Mouse (Mus musculus) Patski (cell line): Measurements from ENCODE around the gene Commd6. TPM values are rescaled to one million over a fixed set of nuclear protein-coding genes. Genes with fewer than 3 reads are reported as not detected.

Experiments used
- ATAC-seq: fragments of 100-300 bp; one replicate; pipeline ENCODE4 v1.8.0; 2021
- CTCF ChIA-PET: fragments of 350-600 bp; sonication (Branson Sonifier 250); formaldehyde crosslinking; loops from one replicate; lab custom pipeline; 2022; ENCODE audit warnings: inconsistent platforms; lab: Charles Lee
- POLR2A ChIA-PET: fragments of 350-600 bp; sonication (Branson Sonifier 250); formaldehyde crosslinking; loops from one replicate; lab custom pipeline; 2022; ENCODE audit warnings: antibody characterized with exemption, inconsistent platforms; lab: Charles Lee
- DNase-seq: peaks from one replicate; pipeline ENCODE4 v3.0.0-alpha.2; 2011; ENCODE audit warnings: low read depth, low spot score
- H3K27me3 ChIP-seq: fragments of 371-371 bp; one replicate; pipeline ENCODE4 v1.5.1; 2021
- CTCF ChIP-seq: fragments of 100-300 bp; IDR thresholded peaks from one replicate; pipeline ENCODE4 v1.5.1; 2021
- in situ Hi-C: fragments of 300-500 bp; cut with MboI; formaldehyde crosslinking; loops from 3 replicates; pipeline ENCODE4 v1.11.1; 2018; ENCODE audit warnings: low pct_unique_long_range_greater_than_20kb, mixed read lengths
- polyA plus RNA-seq: library from polyadenylated mRNA; unstranded; gene quantifications from one replicate; pipeline ENCODE4 v1.2.3, GENCODE M21; 2021

Gene Commd6
- polyA plus RNA-seq, 1 experiment from 2014 or later, result 60.6 TPM

DNA sequence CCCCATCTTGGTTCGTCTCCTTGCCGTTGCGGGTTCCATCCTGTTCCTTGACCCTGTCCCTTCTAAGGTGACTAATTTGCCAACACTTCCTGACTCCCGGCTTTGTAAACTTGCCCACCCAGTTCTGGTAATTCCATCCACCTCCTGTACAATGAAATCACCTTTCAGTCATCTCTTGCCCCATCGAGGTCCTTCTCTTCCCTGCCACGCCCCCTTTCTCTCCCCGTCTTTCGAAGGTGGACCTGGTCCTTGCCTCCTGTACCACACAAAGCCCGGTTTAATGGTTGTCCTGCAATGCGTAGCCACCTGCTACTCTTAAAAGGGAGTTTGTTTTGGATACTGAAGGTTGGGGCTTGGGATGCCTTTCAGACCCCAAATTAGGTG is 14.0 kb upstream of the Commd6 start:
- TF ChIP-seq CTCF, result no peak
- ChIA-PET CTCF (interaction anchor here (1.1 kb wide), 1 partner anchor 15 kb away, joined by 5 read pairs; no protein-coding TSS in a partner anchor), POLR2A (interaction anchor here (1.2 kb wide), 1 partner anchor 16 kb away, joined by 5 read pairs; no protein-coding TSS in a partner anchor)
- no peak for ATAC-seq
- in situ Hi-C loops, result no loop called here
- no peak for DNase-seq
- peaks cover 9% of the 10 kb centered on the region for H3K27me3 ChIP-seq

DNA sequence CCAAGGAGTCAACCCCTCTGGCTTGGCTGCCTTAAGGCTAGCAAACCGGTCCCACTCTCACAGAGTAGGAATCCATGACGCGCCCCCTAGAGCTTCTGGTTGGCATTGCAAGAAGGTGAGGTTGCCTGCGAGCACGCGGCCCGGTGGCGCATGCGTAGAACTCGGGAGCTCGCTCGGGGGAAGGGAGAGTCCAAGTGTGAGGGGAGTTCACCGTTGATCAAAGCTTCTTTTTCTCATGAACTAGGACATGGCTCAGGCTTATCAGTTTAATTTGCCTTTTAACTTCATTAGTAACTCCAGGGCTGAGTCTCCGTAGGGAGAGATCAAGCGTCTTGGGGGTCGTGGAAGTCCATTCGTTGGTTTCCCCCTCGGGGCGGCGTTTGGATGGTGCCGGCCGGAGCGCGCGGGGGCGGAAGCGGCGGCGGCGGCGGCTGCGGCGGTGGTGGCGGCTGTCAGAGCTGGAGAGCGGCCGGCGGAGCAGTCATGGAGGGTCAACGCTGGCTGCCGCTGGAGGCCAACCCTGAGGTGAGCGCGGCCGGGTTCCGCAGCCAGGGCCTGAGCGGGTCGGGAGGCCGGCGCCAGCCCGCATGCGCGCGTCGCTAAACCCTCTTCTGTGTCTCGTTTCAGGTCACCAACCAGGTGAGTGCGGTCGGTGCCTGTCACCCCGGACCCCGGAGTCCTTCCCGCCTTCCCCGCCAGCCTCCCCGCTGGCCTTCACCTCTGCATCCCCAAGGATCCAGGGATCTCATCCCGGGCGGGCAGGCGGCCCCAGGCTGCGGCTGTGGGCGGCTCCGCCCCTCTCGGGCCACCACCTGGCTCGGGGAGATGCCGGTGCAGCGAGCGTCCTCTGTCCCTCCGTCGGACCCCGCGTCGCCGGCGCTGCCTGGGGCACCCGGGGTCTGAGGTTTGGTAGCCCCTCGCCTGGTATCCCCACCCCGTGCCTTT is 13.4 kb upstream of the Commd6 start, which contains the start of gene Uchl3:
Uchl3 (plus strand) TSS at position 387 of the 945 bp plus-strand sequence.
- DNase-seq (peak; percentile 68), ATAC-seq (peak; percentile 92)
- POLR2A ChIA-PET, result interaction anchor here (0.7 to 1.2 kb wide), 2 partner anchors 15 to 193 kb away, joined by 3 to 5 read pairs; no protein-coding TSS in a partner anchor
- in situ Hi-C loops, result no loop called here
- peaks cover 9% of the 10 kb centered on the region for H3K27me3 ChIP-seq
- peak; percentile 97 for TF ChIP-seq CTCF
- CTCF ChIA-PET, result interaction anchor here (0.9 to 1.1 kb wide), 4 partner anchors 11 to 31 kb away, joined by 4 to 7 read pairs (median 6); no protein-coding TSS in a partner anchor

DNA sequence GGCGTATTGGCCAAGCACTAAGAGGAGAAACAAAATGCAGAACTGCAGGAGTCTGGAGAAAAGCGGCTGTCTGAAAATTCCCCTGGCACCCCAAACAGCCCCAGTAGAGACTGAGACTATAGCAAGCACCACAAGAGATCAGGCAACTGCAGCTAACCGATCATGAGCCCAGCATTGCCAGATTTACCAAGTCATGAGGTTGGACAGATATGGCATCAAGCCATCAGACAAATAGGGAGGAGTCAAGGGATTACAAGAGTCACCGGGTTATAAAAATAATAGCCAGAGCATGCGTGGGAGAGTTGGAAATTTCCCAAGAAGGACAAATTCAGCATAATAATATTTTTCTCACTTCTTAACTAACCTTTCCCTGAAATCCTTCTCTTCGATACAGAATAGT is 12.1 kb upstream of the Commd6 start:
- TF ChIP-seq CTCF, result no peak
- DNase-seq, result no peak
- CTCF ChIA-PET, result no interaction called here
- in situ Hi-C loops, result no loop called here
- POLR2A ChIA-PET, result no interaction called here
- H3K27me3 ChIP-seq, result peaks cover 9% of the 10 kb centered on the region
- ATAC-seq, result no peak

DNA sequence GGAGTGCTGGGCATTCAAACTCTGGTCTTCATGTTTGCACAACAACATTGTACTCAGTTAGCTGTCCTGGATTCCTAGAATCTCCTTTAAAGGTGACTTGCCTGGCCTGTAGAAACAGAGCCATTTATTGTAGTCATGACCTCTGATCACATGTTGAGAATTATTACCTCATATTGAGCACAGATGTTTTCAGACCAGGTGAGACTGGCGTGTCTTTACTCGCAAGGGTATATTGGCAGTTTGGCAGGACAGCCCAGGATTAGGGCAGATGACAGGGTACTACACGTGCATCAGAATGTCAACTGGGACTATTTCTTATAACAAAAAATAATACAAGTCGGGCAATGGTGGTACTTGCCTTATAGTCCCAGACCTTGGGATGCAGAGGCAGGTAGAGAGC is 10.1 kb upstream of the Commd6 start:
- H3K27me3 ChIP-seq, result peaks cover 19% of the 10 kb centered on the region
- ChIA-PET CTCF (interaction anchor here (1.2 to 1.7 kb wide), 2 partner anchors 35 to 190 kb away, joined by 3 to 5 read pairs; no protein-coding TSS in a partner anchor), POLR2A (no interaction called here)
- in situ Hi-C loops, result no loop called here
- ATAC-seq (no peak), DNase-seq (no peak)
- TF ChIP-seq CTCF, result no peak

DNA sequence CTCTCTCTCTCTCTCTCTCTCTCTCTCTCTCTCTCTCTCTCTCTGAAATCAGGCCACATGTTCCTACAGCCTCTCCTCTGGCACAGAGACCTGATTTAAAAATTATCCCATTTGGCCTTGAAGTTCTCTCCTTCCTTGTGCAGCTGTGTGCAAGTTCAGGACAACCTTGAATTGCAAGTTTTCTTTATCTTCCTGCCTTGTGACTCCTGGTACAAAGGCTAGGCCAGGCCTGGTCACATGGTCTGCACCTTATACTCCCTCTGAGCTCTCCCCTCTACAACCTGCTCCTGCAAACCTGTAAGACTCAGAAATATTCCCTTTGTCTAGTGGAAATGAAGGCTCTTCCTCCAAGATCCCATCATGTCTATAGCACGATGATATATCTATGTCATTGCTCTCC is 4.5 kb upstream of the Commd6 start:
- DNase-seq, result no peak
- POLR2A ChIA-PET, result no interaction called here
- CTCF ChIA-PET, result no interaction called here
- H3K27me3 ChIP-seq, result peaks cover 10% of the 10 kb centered on the region
- TF ChIP-seq CTCF, result no peak
- in situ Hi-C loops, result no loop called here
- no peak for ATAC-seq

DNA sequence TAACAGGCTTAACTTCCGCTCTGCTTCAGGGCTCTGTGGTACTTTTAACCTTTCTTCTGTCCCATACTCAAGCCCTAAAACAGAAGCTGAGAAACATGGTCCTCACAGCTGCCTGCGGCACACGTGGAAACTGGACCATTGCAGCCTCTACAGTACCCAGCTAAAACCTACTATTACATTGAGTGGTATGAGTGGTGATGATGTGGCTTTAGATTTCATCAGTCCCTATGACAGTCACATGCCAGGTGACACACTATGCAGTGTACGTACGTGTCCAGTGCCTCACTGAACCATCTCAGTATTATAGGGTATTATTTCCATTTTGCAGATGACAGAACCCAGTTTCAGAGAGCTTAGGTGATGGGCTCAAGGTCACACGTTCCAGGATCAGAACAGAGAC is 3.1 kb downstream of the Commd6 start:
- no peak for DNase-seq
- POLR2A ChIA-PET, result no interaction called here
- CTCF ChIA-PET, result interaction anchor here (1.1 to 1.7 kb wide), 3 partner anchors 10 to 177 kb away, joined by 4 to 7 read pairs (median 5); partner anchors contain the start of gene Uchl3
- in situ Hi-C loops, result no loop called here
- H3K27me3 ChIP-seq, result no peaks in the 10 kb centered on the region
- ATAC-seq, result no peak
- TF ChIP-seq CTCF, result no peak

DNA sequence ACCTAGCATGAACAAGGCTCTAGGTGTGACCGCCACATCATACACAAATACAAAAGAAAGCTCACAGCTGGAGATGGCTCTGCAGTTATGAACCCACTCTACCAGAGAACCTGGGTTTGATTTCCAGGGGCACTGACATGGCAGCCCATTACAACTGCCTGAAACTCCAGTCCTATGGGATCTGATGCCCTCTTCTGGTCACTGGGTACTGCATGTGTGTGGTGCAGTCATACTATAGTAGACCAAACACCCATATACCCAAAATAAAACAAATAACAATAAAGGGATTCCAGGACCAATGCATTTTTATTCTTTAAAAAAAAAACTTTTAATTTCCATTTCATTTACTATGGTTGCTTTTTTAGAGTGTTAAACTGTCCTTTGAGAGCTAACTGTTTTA is 4.7 kb downstream of the Commd6 start:
- no peaks in the 10 kb centered on the region for H3K27me3 ChIP-seq
- ATAC-seq, result no peak
- CTCF ChIA-PET, result interaction anchor here (0.9 to 1.7 kb wide), 5 partner anchors 27 to 125 kb away, joined by 3 to 6 read pairs (median 4); partner anchors contain the start of gene Tbc1d4
- no peak for DNase-seq
- TF ChIP-seq CTCF, result peak; percentile 49
- POLR2A ChIA-PET, result interaction anchor here (0.5 to 1.2 kb wide), 2 partner anchors 70 to 125 kb away, joined by 3 to 4 read pairs; no protein-coding TSS in a partner anchor
- in situ Hi-C loops, result no loop called here

DNA sequence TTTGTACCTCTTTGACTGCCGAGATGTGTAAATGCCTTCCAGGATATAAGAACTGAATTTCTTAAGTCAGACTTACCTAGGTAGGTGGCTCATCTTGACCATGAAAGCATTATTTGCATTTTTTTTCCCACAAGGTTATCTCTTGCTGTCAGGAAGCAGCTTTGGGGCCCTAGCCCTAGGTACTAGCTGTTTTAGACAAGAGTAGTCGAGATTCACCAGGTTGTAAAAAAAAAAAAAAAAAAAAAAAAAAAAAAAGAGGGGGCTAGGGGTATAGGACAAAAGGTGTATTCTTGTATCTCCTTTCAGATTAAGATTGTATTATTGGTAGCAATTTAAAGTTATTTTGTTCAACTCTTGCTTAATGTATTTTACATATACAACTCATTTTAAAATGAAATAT is 9.9 kb downstream of the Commd6 start:
- CTCF ChIA-PET, result no interaction called here
- no peak for ATAC-seq

DNA sequence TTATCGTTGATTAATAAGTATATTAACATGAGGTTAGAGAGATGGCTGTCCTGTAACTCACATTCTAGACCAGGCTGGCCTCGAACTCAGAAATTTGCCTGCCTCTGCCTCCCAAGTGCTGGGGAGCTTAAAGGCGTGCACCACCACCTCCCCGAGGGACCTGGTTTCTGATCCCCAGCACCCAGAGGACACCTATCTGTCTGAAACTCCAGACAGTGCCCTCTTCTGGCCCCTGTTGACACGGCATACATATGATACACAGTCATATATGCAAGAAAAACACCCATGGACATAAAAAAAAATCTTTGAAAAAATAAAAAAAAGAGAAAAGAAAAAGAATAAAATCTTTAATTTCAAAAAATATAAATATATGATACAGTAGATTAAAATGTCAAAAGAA is 22.8 kb downstream of the Commd6 start:
- ChIA-PET POLR2A (no interaction called here), CTCF (interaction anchor here (1.4 kb wide), 1 partner anchor 8 kb away, joined by 4 read pairs; the partner anchor contains the start of gene Tbc1d4)
- in situ Hi-C loops, result no loop called here
- DNase-seq (no peak), ATAC-seq (no peak)
- no peak for TF ChIP-seq CTCF
- no peaks in the 10 kb centered on the region for H3K27me3 ChIP-seq

More for the DNA sequence above, 9.9 kb downstream of the Commd6 start:
- in situ Hi-C loops, result no loop called here
- POLR2A ChIA-PET, result interaction anchor here (0.7 kb wide), 1 partner anchor 40 kb away, joined by 3 read pairs; no protein-coding TSS in a partner anchor
- DNase-seq, result no peak
- no peaks in the 10 kb centered on the region for H3K27me3 ChIP-seq
- TF ChIP-seq CTCF, result no peak

DNA sequence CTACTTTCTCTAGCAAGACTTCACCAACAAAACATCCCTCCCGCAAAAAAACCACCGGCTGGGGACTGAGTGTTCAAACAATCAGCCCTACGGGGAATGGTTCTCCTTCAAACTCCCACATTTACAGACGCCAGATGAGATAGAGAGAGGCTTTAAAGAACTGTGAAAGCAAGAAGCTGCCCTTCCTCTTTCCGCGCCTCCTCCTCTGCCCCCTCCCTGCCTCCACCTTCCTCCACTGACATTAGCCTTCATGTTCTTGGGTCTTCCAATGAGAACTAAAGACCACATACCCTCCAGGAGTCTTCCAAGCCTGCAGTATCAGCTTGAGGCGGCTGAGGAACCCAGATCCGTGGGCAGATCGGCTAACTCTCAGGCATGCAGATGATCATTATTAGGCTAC is 24.3 kb downstream of the Commd6 start:
- TF ChIP-seq CTCF, result no peak
- POLR2A ChIA-PET, result interaction anchor here (0.6 kb wide), 1 partner anchor 12 kb away, joined by 4 read pairs; no protein-coding TSS in a partner anchor
- in situ Hi-C loops, result no loop called here
- CTCF ChIA-PET, result interaction anchor here (1.2 kb wide), 1 partner anchor 22 kb away, joined by 3 read pairs; no protein-coding TSS in a partner anchor
- no peaks in the 10 kb centered on the region for H3K27me3 ChIP-seq
- DNase-seq, result no peak
- ATAC-seq, result no peak
